Mouse (Mus musculus) adipocyte (in vitro differentiated cells): Measurements from ENCODE around the gene Vmn1r212.
"Not testable (repeated sequence)": the region's sequence is repeated elsewhere in the genome, so short reads cannot be mapped to it uniquely, and the experiment has no call there.

Experiments
- DNase-seq: peaks from one replicate; pipeline ENCODE4 v3.0.0-alpha.2; 2016; ENCODE audit warnings: low spot score

The Vmn1r212 gene

GRCm38 (mm10) chr13:22884105-22884504 is at the start of gene Vmn1r212:
Vmn1r212 (minus strand) TSS chr13:22884205.
- no peak for DNase-seq

GRCm38 (mm10) chr13:22879257-22879656 is 4.7 kb downstream of the Vmn1r212 start:
- no peak for DNase-seq

GRCm38 (mm10) chr13:22857461-22857860 is 26.5 kb downstream of the Vmn1r212 start, which contains the start of gene Vmn1r211:
Vmn1r211 (minus strand) TSS chr13:22857561.
- DNase-seq: no peak

- no peak for DNase-seq
Measured at GRCm38 (mm10) chr13:22854760-22855159, 29.2 kb downstream of the Vmn1r212 start.

- no peak for DNase-seq
Measured at GRCm38 (mm10) chr13:22846798-22847197, 37.2 kb downstream of the Vmn1r212 start.

- not testable (repeated sequence) for DNase-seq
Measured at GRCm38 (mm10) chr13:22844304-22844703, 39.7 kb downstream of the Vmn1r212 start.
